Mouse (Mus musculus): ENCODE measurements around the gene Arhgap10.

DNA sequence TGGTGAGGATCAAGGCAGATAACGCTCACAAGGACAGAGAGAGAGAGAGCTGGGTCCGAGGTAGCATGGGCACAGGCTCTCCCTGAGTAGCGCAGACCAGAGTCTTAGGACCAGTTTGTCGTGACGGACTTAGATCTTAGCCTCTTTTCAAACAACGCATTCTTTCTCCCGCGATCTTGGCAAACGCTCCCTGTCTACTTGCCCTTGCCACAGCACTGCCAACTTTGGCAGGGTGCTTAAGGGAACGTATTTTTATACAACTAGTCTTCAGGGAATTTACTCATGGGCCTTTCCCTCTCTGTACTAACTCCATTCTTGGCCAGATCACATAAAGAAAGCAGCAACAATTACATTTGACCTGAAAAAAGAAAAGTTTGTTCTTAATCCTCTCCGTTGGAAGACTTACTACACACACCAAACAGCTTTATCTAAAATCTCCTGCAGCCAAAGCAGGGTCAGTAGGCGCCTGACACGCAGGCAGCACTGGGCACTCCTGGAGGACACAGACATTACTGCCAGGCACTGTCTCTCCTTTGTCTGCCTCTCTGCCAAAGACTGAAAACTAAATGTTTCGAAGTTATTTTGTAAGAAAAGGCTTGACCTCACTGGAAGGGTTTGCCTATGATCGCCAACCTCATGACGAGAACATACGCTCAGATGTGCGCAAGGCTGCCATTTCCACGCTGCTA lies 109.1 kb downstream of the Arhgap10 start:
- TF ChIP-seq CTCF (IDR thresholded peaks at IDR 0.05; ENCODE audit: low read depth) (no peak), EP300 (IDR thresholded peaks at IDR 0.05; ENCODE audit: low read depth) (no peak)

Measured in liver, postnatal 0 days (tissue).